Mouse (Mus musculus): Measurements from ENCODE around the gene Psmd9.

The Psmd9 gene

DNA sequence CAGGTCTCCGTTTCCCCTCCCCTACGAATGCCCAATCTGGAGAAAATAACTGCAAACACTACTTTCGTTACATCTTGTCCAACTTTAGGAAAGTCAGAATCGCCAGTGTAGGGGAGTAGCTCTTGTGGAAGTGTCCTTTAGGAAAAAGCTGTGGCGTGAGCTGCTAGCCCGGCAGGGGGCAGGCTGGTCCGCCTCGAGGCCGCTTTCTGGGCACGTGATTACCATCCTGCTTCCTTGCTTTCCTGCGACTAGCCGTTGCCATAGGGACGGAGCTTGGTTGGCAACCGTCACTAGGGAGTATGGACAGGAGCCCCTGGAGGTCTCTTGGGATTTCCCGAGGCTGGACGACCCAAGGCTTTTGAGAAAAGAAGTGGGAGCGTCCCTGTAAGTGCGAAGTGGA, 82.6 kb downstream of the Psmd9 start, which contains the start of gene Wdr66:
TSS of gene Wdr66 (plus strand) at position 269 of the 400 bp plus-strand sequence.
- peak; percentile 95 for DNase-seq (ENCODE audit: low spot score)

GRCm38 (mm10) chr5:123256841-123257755, 87.9 kb downstream of the Psmd9 start:
- DNase-seq (ENCODE audit: low spot score): no peak

- DNase-seq (ENCODE audit: low spot score): peak; percentile 69
Observed at GRCm38 (mm10) chr5:123258990-123259389, 89.8 kb downstream of the Psmd9 start.

GRCm38 (mm10) chr5:123260698-123261097, 91.5 kb downstream of the Psmd9 start:
- DNase-seq (ENCODE audit: low spot score): no peak

- DNase-seq (ENCODE audit: low spot score): no peak
Observed at GRCm38 (mm10) chr5:123266909-123267308, 97.7 kb downstream of the Psmd9 start.

GRCm38 (mm10) chr5:123268477-123269474, 99.6 kb downstream of the Psmd9 start:
- DNase-seq (ENCODE audit: low spot score): peak; percentile 55

GRCm38 (mm10) chr5:123270917-123271316, 101.7 kb downstream of the Psmd9 start:
- no peak for DNase-seq (ENCODE audit: low spot score)

GRCm38 (mm10) chr5:123272927-123273326, 103.7 kb downstream of the Psmd9 start:
- DNase-seq (ENCODE audit: low spot score): no peak

DNA sequence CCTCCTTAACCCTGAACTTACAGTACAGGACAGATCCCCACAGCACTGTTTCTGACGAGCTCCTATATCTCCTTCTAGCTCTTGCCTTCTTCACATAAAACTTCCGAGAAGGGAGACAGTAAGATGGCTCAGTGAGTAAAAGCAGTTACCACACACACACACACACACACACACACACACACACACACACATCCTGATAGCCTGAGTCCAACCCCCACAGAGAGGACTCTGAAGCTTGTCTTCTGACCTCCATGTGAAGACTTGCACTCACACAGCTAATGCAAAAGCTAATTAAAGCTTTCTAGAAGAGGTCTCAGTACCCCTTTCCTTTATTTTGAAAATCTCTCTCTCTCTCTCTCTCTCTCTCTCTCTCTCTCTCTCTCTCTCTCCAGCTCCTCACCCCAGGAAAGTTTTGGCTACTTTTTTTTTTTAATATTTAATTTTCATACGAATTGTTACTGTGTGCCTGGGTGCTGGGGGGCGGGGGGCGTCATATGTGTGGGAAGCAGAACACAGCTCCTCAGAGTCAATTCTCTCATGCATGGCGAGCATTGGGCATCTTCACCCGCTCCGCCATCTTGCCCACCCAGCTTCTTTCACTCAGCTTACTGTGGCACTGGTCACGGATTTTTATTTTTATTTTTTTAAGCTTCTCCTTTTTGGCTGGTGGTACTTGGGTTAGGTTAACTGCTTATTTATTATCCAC, 107.6 kb downstream of the Psmd9 start:
- DNase-seq (ENCODE audit: low spot score): no peak

DNA sequence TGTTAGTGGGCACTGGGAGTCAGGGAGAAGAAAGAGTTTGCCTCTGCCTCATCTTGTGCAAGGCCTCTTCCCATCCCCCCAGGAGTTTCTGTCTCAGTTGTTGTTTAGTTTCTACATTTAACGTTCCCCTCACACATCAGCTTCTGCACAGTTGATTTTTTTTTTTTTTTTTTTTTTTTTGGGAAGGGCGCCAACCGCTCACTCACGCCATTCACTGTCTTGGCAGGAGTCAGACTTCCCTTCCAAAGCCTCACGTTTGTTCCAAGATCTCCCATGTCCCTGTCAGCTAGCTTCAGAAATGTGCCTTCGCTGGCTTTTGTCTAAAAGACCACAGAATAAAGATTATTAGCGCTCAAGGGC, 108.1 kb downstream of the Psmd9 start:
- no peak for DNase-seq (ENCODE audit: low spot score)

DNA sequence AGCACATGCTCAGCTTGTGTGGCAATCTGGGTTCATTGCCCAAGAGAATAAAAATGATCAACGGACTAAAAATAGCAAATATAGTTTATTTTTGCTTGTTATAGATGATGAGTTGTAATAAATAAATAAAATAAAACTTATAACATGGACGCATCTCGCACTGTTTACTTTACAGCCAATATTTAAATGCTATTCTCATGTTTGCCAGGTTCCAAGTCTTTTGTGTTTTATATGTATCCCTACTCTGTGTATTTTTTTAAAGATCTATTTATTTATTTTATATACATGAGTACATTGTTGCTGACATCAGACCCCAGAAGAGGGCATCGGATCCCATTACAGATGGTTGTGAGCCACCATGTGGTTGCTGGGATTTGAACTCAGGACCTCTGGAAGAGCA, 108.5 kb downstream of the Psmd9 start:
- DNase-seq (ENCODE audit: low spot score): no peak

GRCm38 (mm10) chr5:123279248-123279647, 110.0 kb downstream of the Psmd9 start:
- no peak for DNase-seq (ENCODE audit: low spot score)

DNA sequence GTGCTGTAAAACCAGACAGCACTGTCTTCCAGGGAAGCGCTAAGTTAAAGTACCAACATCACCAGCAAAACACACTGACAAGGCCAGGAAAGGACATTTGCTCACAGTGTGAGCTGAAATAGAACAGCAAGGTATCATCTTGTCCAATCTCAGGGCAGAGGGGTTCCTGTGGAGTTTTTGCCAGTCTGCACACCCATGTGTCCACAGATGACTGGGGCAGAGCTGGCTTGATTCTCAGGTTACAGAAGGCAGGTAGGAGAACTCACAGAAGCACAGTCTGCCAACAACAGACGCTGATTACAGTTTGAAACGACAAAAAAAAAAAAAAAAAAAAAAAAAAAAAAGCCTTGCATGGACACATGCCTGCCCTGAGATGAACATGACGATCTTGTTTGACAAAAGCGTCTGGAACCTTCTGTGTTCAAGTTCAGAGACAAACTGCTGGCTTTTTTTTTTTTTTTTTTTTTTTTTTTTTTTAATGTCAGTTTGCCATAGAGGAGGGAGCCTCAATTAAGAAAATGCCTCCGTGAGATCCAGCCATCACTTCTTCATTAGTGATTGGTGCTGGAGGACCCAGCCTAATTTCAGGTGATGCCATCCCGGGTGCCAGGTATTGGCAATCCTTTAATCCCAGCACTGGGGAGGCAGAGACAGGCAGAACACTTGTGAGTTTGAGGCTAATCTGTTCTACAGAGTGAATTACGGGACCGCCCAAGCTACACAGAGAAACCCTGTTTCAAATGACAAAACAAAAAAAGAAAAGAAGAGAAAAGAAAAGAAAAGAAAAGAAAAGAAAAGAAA, 112.3 kb downstream of the Psmd9 start:
- DNase-seq (ENCODE audit: low spot score): no peak

- peak; percentile 69 for DNase-seq (ENCODE audit: low spot score)
Observed at GRCm38 (mm10) chr5:123285174-123285573, 116.0 kb downstream of the Psmd9 start.

DNA sequence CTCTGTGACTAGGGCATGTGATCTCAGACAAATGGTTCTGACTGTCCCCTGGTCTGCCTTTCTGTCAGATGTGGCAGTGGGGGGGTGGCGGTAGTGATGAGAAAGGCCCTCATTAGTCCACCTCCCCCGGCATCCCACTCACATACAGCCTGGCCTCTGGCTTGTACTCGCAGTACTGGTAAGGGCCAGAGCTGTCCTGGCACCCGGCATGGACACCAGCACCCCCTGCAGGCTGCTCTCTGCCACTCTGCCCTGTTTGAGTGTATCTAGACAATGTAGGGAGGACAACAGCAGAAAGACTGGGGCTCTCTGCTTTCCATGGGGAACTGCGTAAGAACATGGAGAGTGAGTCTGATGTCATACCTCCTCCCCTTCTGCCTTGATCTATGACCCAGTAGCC, 118.9 kb downstream of the Psmd9 start:
- no peak for DNase-seq (ENCODE audit: low spot score)

- DNase-seq (ENCODE audit: low spot score): no peak
Observed at GRCm38 (mm10) chr5:123294653-123295052, 125.4 kb downstream of the Psmd9 start.

- no peak for DNase-seq (ENCODE audit: low spot score)
Observed at GRCm38 (mm10) chr5:123296224-123296806, 127.1 kb downstream of the Psmd9 start.

DNA sequence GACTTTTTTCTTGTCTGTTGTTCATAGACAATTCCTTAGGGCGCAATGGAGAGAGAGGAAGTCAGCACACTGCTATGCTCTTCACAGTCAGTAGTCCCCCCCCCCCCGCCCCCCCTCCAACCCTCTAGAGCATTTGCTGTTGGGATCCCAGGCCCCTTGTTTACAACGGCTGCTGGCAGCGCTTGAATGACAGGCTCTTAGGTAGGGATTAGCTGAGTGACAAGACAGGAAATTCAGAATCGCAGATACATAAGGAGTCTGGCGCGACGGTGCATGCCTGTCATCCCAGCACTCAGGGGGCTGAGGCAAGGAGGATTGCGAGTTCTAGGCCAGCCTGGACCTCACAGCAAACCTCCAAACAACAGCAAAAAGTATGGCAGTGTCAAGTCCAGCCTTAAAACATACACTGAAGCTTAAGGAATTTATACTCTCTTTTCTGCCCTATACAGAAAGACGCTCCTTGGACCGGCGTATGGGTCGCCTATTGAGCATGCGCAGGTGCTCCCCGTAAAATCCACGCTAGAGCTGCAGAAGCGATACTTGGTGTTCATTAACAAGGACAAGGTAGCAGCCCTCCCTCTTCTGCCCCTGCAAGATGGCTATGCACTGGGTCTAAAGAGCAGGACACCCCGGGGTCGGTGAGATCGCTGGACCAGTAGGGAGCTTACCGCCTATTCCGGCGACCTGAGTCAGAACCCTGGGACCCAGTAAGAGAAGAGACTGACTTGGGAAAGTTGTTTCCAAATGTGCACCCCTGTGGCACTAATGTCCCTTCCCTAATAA, 128.0 kb downstream of the Psmd9 start:
- DNase-seq (ENCODE audit: low spot score): no peak

- no peak for DNase-seq (ENCODE audit: low spot score)
Observed at GRCm38 (mm10) chr5:123297830-123298229, 128.6 kb downstream of the Psmd9 start.

DNA sequence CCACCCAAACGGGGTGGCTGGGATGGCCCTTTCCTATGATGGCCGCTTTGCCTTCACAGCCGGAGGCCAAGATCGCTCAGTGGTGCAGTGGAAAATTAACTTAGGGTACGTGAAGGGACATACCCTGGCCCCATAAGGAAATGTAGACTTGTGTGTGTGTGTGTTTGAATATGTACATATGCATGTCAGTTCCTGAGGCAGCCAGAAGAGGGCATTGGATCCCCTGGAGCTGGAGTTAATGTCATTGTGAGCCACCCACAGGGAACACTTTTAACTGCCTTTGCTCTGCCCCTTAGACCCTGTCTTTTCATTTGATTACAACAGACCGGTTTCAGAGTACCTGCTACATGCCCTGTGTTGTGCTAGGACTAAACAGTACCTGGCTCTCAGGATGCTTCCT, 129.3 kb downstream of the Psmd9 start:
- DNase-seq (ENCODE audit: low spot score): no peak
